In the genomic region with DNA sequence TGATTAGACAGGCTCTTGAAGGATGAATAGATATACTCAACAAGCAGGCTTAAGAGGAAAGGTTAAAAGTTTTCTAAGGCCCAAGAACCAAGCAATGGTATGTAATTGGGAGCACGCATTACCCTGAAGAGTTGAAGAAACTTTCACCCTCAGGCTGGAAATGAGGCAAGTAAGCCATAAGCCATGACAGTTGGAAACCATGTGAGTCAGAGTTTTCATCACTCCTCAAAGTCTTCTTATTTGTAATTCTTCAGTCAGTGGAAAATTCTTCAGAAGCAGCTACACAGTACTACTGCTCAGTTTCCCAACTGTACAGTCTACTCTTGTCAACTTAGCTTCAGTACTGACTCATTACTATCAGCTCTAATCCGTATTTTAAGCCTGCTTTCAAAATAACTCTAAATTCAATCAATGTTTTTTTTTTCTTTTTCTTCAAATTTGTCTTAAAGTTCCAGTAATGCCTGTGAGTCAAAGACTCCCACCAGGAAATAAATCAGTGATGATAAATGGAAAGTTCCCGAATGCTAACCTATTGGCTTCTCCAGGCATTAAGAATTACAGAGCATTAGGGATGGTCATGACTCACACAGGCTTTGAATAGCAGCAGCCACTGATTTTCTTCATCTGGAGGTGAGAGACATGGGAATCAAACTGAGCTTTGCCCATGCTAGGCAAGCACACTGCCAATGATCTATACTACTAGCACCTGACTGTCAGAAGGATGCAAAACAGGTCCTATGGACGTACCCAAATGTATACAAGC, we compare ENCODE assay signal across 21 mouse cellular contexts.
"Had no signal": no experiment of that assay in that cellular context is flagged by ENCODE, and none has a peak within 500 bp of the region (broad histone marks: within the 10 kb centered on the region; RNA-seq: fewer than 3 reads in every experiment).

No protein-coding gene starts in this region.

- H3K9me3 ChIP-seq: limb, embryonic 12.5 days; limb, embryonic 15.5 days; megakaryocyte, embryonic 14.5 days; midbrain, embryonic 10.5 days; midbrain, embryonic 13.5 days had no signal

- H3K4me3 ChIP-seq: layer of hippocampus, adult 2 months; left cerebral cortex, adult 2 months; limb, embryonic 12.5 days; limb, embryonic 15.5 days; megakaryocyte, embryonic 14.5 days; midbrain, embryonic 10.5 days; midbrain, embryonic 13.5 days had no signal

- ATAC-seq: liver, postnatal 0 days; lung, postnatal 0 days; midbrain, embryonic 13.5 days had no signal

- H3K27me3 ChIP-seq: limb, embryonic 12.5 days; limb, embryonic 15.5 days; megakaryocyte, embryonic 14.5 days; midbrain, embryonic 13.5 days had no signal

- H3K9ac ChIP-seq: limb, embryonic 12.5 days; limb, embryonic 15.5 days; liver, embryonic 14.5 days; liver, postnatal 0 days; lung, embryonic 14.5 days; midbrain, embryonic 13.5 days had no signal

- H3K27ac ChIP-seq: kidney, postnatal 0 days; layer of hippocampus, adult 2 months; left cerebral cortex, adult 2 months; limb, embryonic 12.5 days; limb, embryonic 15.5 days; liver, embryonic 14.5 days; macrophage; midbrain, embryonic 10.5 days; midbrain, embryonic 13.5 days had no signal

- H3K4me2 ChIP-seq: limb, embryonic 12.5 days; limb, embryonic 15.5 days; liver, embryonic 11.5 days; lung, embryonic 14.5 days; midbrain, embryonic 13.5 days had no signal

- H3K36me3 ChIP-seq: limb, embryonic 12.5 days; limb, embryonic 15.5 days; midbrain, embryonic 10.5 days; midbrain, embryonic 13.5 days had no signal

- DNase-seq: kidney, adult 9 months; kidney, postnatal 25 days; layer of hippocampus, adult 9-11 months; layer of hippocampus, postnatal 36 days; left cerebral cortex, postnatal 4 days; liver, postnatal 0 days; lung, embryonic 14.5 days; thymus, adult 18-20 months; thymus, postnatal 36 days had no signal

- H3K4me1 ChIP-seq: limb, embryonic 12.5 days; limb, embryonic 15.5 days; megakaryocyte, embryonic 14.5 days; midbrain, embryonic 10.5 days; midbrain, embryonic 13.5 days had no signal
